Mouse (Mus musculus): ENCODE measurements around the gene Armh1. TPM values are rescaled to one million over a fixed set of nuclear protein-coding genes. Genes with fewer than 3 reads are reported as not detected.
A peak's percentile ranks its signal among the peaks of the same experiment; 100 is the strongest.

The Armh1 gene
- polyA plus RNA-seq, 1 experiment from 2014 or later = 0.14 TPM

GRCm38 (mm10) chr4:117283271-117284191 lies 31.6 kb upstream of the Armh1 start:
- H3K27me3 ChIP-seq (replicated peaks; ENCODE audit: control insufficient read depth, insufficient read depth, low read length) = no peaks in the 10 kb centered on the region
- H3K9ac ChIP-seq (ENCODE audit: low read length) = no peak overlapping the region
- peak overlapping the region; percentile 12; the same call in 1 of the 2 replicates for H3K4me2 ChIP-seq (ENCODE audit: low read length)
- H3K9me3 ChIP-seq (ENCODE audit: control insufficient read depth, low read length) = no peaks in the 10 kb centered on the region
- H3K4me3 ChIP-seq (ENCODE audit: low read depth, low read length) = no peak overlapping the region
- peak overlapping the region; percentile 55 for H3K27ac ChIP-seq (ENCODE audit: low read depth)
- WGBS = 21% methylated on average over 22 of the region's 22 CpGs
- H3K4me1 ChIP-seq (replicated peaks; ENCODE audit: control insufficient read depth, insufficient read depth, low read length) = peaks cover 35% of the 10 kb centered on the region
- ATAC-seq (replicated peaks; ENCODE audit: low FRiP score, low TSS enrichment, low read depth) (peak; percentile 62), DNase-seq (ENCODE audit: low spot score) (peak; percentile 73)
- H3K36me3 ChIP-seq (ENCODE audit: control insufficient read depth, insufficient read depth, low read length) = peaks cover 80% of the 10 kb centered on the region

GRCm38 (mm10) chr4:117281090-117281845 lies 29.3 kb upstream of the Armh1 start:
- Histone ChIP-seq H3K27me3 (replicated peaks; ENCODE audit: control insufficient read depth, insufficient read depth, low read length) (no peaks in the 10 kb centered on the region), H3K9me3 (ENCODE audit: control insufficient read depth, low read length) (no peaks in the 10 kb centered on the region), H3K36me3 (ENCODE audit: control insufficient read depth, insufficient read depth, low read length) (peaks cover 82% of the 10 kb centered on the region), H3K4me2 (ENCODE audit: low read length) (no peak overlapping the region), H3K4me1 (replicated peaks; ENCODE audit: control insufficient read depth, insufficient read depth, low read length) (peaks cover 31% of the 10 kb centered on the region), H3K27ac (ENCODE audit: low read depth) (no peak overlapping the region), H3K4me3 (ENCODE audit: low read depth, low read length) (no peak overlapping the region), H3K9ac (ENCODE audit: low read length) (no peak overlapping the region)
- ATAC-seq (replicated peaks; ENCODE audit: low FRiP score, low TSS enrichment, low read depth) = no peak
- DNase-seq (ENCODE audit: low spot score) = no peak
- 66% methylated on average over 19 of the region's 19 CpGs for WGBS

GRCm38 (mm10) chr4:117280397-117280930 lies 28.5 kb upstream of the Armh1 start:
- Histone ChIP-seq H3K4me2 (ENCODE audit: low read length) (no peak overlapping the region), H3K27ac (ENCODE audit: low read depth) (no peak overlapping the region), H3K27me3 (replicated peaks; ENCODE audit: control insufficient read depth, insufficient read depth, low read length) (no peaks in the 10 kb centered on the region), H3K4me1 (replicated peaks; ENCODE audit: control insufficient read depth, insufficient read depth, low read length) (peaks cover 35% of the 10 kb centered on the region), H3K36me3 (ENCODE audit: control insufficient read depth, insufficient read depth, low read length) (peaks cover 78% of the 10 kb centered on the region), H3K9me3 (ENCODE audit: control insufficient read depth, low read length) (no peaks in the 10 kb centered on the region), H3K4me3 (ENCODE audit: low read depth, low read length) (no peak overlapping the region), H3K9ac (ENCODE audit: low read length) (no peak overlapping the region)
- DNase-seq (ENCODE audit: low spot score) (no peak), ATAC-seq (replicated peaks; ENCODE audit: low FRiP score, low TSS enrichment, low read depth) (no peak)
- WGBS = 85% methylated on average over 8 of the region's 8 CpGs

GRCm38 (mm10) chr4:117279253-117279642 lies 27.3 kb upstream of the Armh1 start:
- DNase-seq (ENCODE audit: low spot score) (no peak), ATAC-seq (replicated peaks; ENCODE audit: low FRiP score, low TSS enrichment, low read depth) (no peak)
- peaks cover 78% of the 10 kb centered on the region for H3K36me3 ChIP-seq (ENCODE audit: control insufficient read depth, insufficient read depth, low read length)
- H3K27me3 ChIP-seq (replicated peaks; ENCODE audit: control insufficient read depth, insufficient read depth, low read length) = no peaks in the 10 kb centered on the region
- peaks cover 27% of the 10 kb centered on the region for H3K4me1 ChIP-seq (replicated peaks; ENCODE audit: control insufficient read depth, insufficient read depth, low read length)
- no peak overlapping the region for H3K9ac ChIP-seq (ENCODE audit: low read length)
- no peak overlapping the region for H3K4me2 ChIP-seq (ENCODE audit: low read length)
- H3K4me3 ChIP-seq (ENCODE audit: low read depth, low read length) = no peak overlapping the region
- peaks cover 5% of the 10 kb centered on the region for H3K9me3 ChIP-seq (ENCODE audit: control insufficient read depth, low read length)
- no peak overlapping the region for H3K27ac ChIP-seq (ENCODE audit: low read depth)
- WGBS = 49% methylated on average over 2 of the region's 2 CpGs

GRCm38 (mm10) chr4:117278381-117279252 lies 26.7 kb upstream of the Armh1 start:
- no peak overlapping the region for H3K4me2 ChIP-seq (ENCODE audit: low read length)
- DNase-seq (ENCODE audit: low spot score) = no peak
- 78% methylated on average over 10 of the region's 10 CpGs for WGBS
- peaks cover 10% of the 10 kb centered on the region for H3K9me3 ChIP-seq (ENCODE audit: control insufficient read depth, low read length)
- no peaks in the 10 kb centered on the region for H3K27me3 ChIP-seq (replicated peaks; ENCODE audit: control insufficient read depth, insufficient read depth, low read length)
- H3K4me3 ChIP-seq (ENCODE audit: low read depth, low read length) = no peak overlapping the region
- no peak overlapping the region for H3K9ac ChIP-seq (ENCODE audit: low read length)
- ATAC-seq (replicated peaks; ENCODE audit: low FRiP score, low TSS enrichment, low read depth) = no peak
- peaks cover 21% of the 10 kb centered on the region for H3K4me1 ChIP-seq (replicated peaks; ENCODE audit: control insufficient read depth, insufficient read depth, low read length)
- no peak overlapping the region for H3K27ac ChIP-seq (ENCODE audit: low read depth)
- H3K36me3 ChIP-seq (ENCODE audit: control insufficient read depth, insufficient read depth, low read length) = peaks cover 76% of the 10 kb centered on the region

DNA sequence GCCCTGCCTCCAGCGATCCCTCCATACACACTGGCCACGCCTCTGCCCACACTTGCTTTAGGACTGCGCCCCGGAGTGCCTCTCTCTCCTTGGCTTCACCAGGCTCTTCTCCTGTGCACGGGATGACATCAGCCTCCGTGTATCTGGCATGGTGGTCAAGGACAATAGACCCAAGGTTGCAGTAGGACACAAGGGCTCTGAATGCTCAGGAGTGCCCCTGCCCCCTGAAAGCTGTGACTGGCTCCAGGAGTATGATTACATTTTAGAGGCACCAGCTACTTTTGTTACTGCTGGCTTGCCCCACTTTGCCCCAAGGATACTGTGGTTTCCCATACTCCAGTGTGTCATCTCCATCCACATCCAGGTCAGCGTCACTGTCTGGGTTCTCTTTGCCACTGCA lies 25.8 kb upstream of the Armh1 start:
- peaks cover 81% of the 10 kb centered on the region for H3K36me3 ChIP-seq (ENCODE audit: control insufficient read depth, insufficient read depth, low read length)
- no peak overlapping the region for H3K9ac ChIP-seq (ENCODE audit: low read length)
- no peak for DNase-seq (ENCODE audit: low spot score)

DNA sequence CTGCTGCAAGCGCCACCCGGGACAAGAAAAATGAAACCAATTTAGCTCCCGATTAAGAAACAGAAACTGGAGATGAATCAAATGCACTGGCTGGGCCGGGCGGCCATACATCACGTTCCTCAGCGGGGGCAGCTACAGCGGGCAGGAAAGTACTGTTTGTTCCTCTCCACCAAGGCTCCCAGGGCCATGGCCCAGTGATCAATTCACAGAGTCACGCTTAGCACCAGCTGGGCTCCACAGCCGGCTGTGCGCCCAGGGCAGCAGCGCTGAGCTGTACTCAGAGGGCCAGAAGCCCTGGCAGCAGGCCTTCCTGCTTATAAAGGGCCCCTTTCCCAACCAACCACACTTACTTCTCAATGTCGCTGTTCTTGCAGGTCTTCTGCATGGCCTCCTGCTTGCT lies 25.1 kb upstream of the Armh1 start:
- Histone ChIP-seq H3K4me1 (replicated peaks; ENCODE audit: control insufficient read depth, insufficient read depth, low read length) (peaks cover 22% of the 10 kb centered on the region), H3K36me3 (ENCODE audit: control insufficient read depth, insufficient read depth, low read length) (peaks cover 81% of the 10 kb centered on the region), H3K9ac (ENCODE audit: low read length) (no peak overlapping the region), H3K4me3 (ENCODE audit: low read depth, low read length) (no peak overlapping the region), H3K27ac (ENCODE audit: low read depth) (no peak overlapping the region), H3K9me3 (ENCODE audit: control insufficient read depth, low read length) (peaks cover 10% of the 10 kb centered on the region), H3K4me2 (ENCODE audit: low read length) (no peak overlapping the region), H3K27me3 (replicated peaks; ENCODE audit: control insufficient read depth, insufficient read depth, low read length) (no peaks in the 10 kb centered on the region)
- 68% methylated on average over 13 of the region's 13 CpGs for WGBS
- ATAC-seq (replicated peaks; ENCODE audit: low FRiP score, low TSS enrichment, low read depth) (no peak), DNase-seq (ENCODE audit: low spot score) (no peak)

More for the DNA sequence above, 25.8 kb upstream of the Armh1 start:
- no peak for ATAC-seq (replicated peaks; ENCODE audit: low FRiP score, low TSS enrichment, low read depth)
- WGBS = 91% methylated on average over 7 of the region's 7 CpGs
- H3K27me3 ChIP-seq (replicated peaks; ENCODE audit: control insufficient read depth, insufficient read depth, low read length) = no peaks in the 10 kb centered on the region
- no peak overlapping the region for H3K4me2 ChIP-seq (ENCODE audit: low read length)
- H3K27ac ChIP-seq (ENCODE audit: low read depth) = no peak overlapping the region
- H3K4me3 ChIP-seq (ENCODE audit: low read depth, low read length) = no peak overlapping the region
- peaks cover 15% of the 10 kb centered on the region; the same call in 1 of the 2 replicates for H3K4me1 ChIP-seq (replicated peaks; ENCODE audit: control insufficient read depth, insufficient read depth, low read length)
- H3K9me3 ChIP-seq (ENCODE audit: control insufficient read depth, low read length) = peaks cover 10% of the 10 kb centered on the region

- Histone ChIP-seq H3K36me3 (ENCODE audit: control insufficient read depth, insufficient read depth, low read length) (peaks cover 81% of the 10 kb centered on the region), H3K9me3 (ENCODE audit: control insufficient read depth, low read length) (peaks cover 10% of the 10 kb centered on the region), H3K27ac (ENCODE audit: low read depth) (no peak overlapping the region), H3K4me2 (ENCODE audit: low read length) (no peak overlapping the region), H3K4me1 (replicated peaks; ENCODE audit: control insufficient read depth, insufficient read depth, low read length) (peaks cover 24% of the 10 kb centered on the region), H3K4me3 (ENCODE audit: low read depth, low read length) (no peak overlapping the region), H3K27me3 (replicated peaks; ENCODE audit: control insufficient read depth, insufficient read depth, low read length) (no peaks in the 10 kb centered on the region), H3K9ac (ENCODE audit: low read length) (no peak overlapping the region)
- peak; percentile 57; the same call in 1 of the 2 replicates for ATAC-seq (replicated peaks; ENCODE audit: low FRiP score, low TSS enrichment, low read depth)
- WGBS = 40% methylated on average over 17 of the region's 17 CpGs
- peak; percentile 67 for DNase-seq (ENCODE audit: low spot score)
These were observed 24.4 kb upstream of the Armh1 start for GRCm38 (mm10) chr4:117276281-117276711.

Data from intestine, embryonic 14.5 days (tissue).